Mouse (Mus musculus): ENCODE data around the gene Gadl1.

GRCm38 (mm10) chr9:116115875-116116274 lies 206.6 kb downstream of the Gadl1 start:
- no peak for TF ChIP-seq CTCF (IDR thresholded peaks at IDR 0.05 in 2 of 3, conservative IDR thresholded peaks at IDR 0.05 in 1 of 3; ENCODE audit: control insufficient read depth in 1 of 3, insufficient read depth in 1 of 3, low read depth in 2 of 3, low read length in 3 of 3, poor library complexity in 1 of 3, severe bottlenecking in 1 of 3)
- TF ChIP-seq EP300 (IDR thresholded peaks at IDR 0.05; ENCODE audit: low read depth in 1 of 2, low read length in 2 of 2), result no peak
- no peak for TF ChIP-seq POLR2A (IDR thresholded peaks at IDR 0.05; ENCODE audit: control insufficient read depth in 1 of 2, insufficient read depth in 1 of 2, low read depth in 1 of 2, low read length in 2 of 2, poor library complexity in 1 of 2)
- TF ChIP-seq SIN3A (IDR thresholded peaks at IDR 0.05; ENCODE audit: low read length), result no peak
- no peak for TF ChIP-seq GATA1 (IDR thresholded peaks at IDR 0.05; ENCODE audit: low read depth, low read length)
- TF ChIP-seq RCOR1 (IDR thresholded peaks at IDR 0.05; ENCODE audit: low read depth, low read length), result no peak
- no peak for TF ChIP-seq JUND (IDR thresholded peaks at IDR 0.05; ENCODE audit: low read depth, low read length)
- TF ChIP-seq GABPA (IDR thresholded peaks at IDR 0.05; ENCODE audit: low read depth, low read length), result no peak
- no peak for TF ChIP-seq HCFC1 (IDR thresholded peaks at IDR 0.05; ENCODE audit: low read depth, low read length)
- no peak for TF ChIP-seq ELF1 (IDR thresholded peaks at IDR 0.05; ENCODE audit: low read depth, low read length)
- no peak for TF ChIP-seq NELFE (IDR thresholded peaks at IDR 0.05; ENCODE audit: low read depth, low read length)
